Mouse (Mus musculus) effector memory CD4-positive, alpha-beta T cell, adult 5 months (primary cell): ENCODE measurements around the gene Myadml2. TPM values are rescaled to one million over a fixed set of nuclear protein-coding genes. Genes with fewer than 3 reads are reported as not detected.

Experiments
- polyA plus RNA-seq: library from polyadenylated mRNA; unstranded; fragments of 100-300 nt; shearing (Covaris generic); gene quantifications from one replicate; pipeline ENCODE4 v1.2.1, GENCODE M21; 2017

The Myadml2 gene
- not detected for polyA plus RNA-seq

GRCm38 (mm10) chr11:120648001-120648476, at the start of gene Myadml2:
Gene Myadml2, minus strand, starts transcription at chr11:120648158.

GRCm38 (mm10) chr11:120672687-120673593, 25.0 kb upstream of the Myadml2 start, which contains the start of gene Aspscr1:
Gene Aspscr1, plus strand, starts transcription at chr11:120672973.

GRCm38 (mm10) chr11:120661076-120661460, 13.1 kb upstream of the Myadml2 start, which contains the start of gene Notum:
Gene Notum, minus strand, starts transcription at chr11:120661175.

GRCm38 (mm10) chr11:120643601-120643987, 4.4 kb downstream of the Myadml2 start, which contains the start of gene Pycr1:
Gene Pycr1, minus strand, starts transcription at chr11:120643769.

GRCm38 (mm10) chr11:120633520-120634343, 14.2 kb downstream of the Myadml2 start, which contains the start of gene Mafg:
Gene Mafg, minus strand, starts transcription at chr11:120633600.

GRCm38 (mm10) chr11:120625152-120625775, 22.7 kb downstream of the Myadml2 start, which contains the start of gene Sirt7:
Gene Sirt7, minus strand, starts transcription at chr11:120625240.

GRCm38 (mm10) chr11:120617519-120618112, 30.3 kb downstream of the Myadml2 start, which contains the start of gene Pcyt2:
Gene Pcyt2, minus strand, starts transcription at chr11:120617936.

GRCm38 (mm10) chr11:120608241-120609034, 39.5 kb downstream of the Myadml2 start, which contains the start of gene Npb:
Gene Npb, plus strand, starts transcription at chr11:120608477.

GRCm38 (mm10) chr11:120598283-120598989, 49.5 kb downstream of the Myadml2 start, which contains the start of the genes Alyref and Anapc11:
Gene Alyref, minus strand, starts transcription at chr11:120598365.
Gene Anapc11, plus strand, starts transcription at chr11:120598421.

Other genes with a start within 250 kb of the Myadml2 start
- 54.3 TPM for gene Nploc4, start 210.4 kb downstream of the Myadml2 start, polyA plus RNA-seq
- not detected for gene Tspan10, start 205.5 kb downstream of the Myadml2 start, polyA plus RNA-seq
- not detected for gene Pde6g, start 194.7 kb downstream of the Myadml2 start, polyA plus RNA-seq
- gene Oxld1, start 190.1 kb downstream of the Myadml2 start, polyA plus RNA-seq: 2.0 TPM
- 19.8 TPM for gene Ccdc137, start 190.0 kb downstream of the Myadml2 start, polyA plus RNA-seq
- gene Arl16, start 180.6 kb downstream of the Myadml2 start, polyA plus RNA-seq: 10.7 TPM
- 29.0 TPM for gene Mrpl12, start 163.5 kb downstream of the Myadml2 start, polyA plus RNA-seq
- gene Slc25a10, start 156.3 kb downstream of the Myadml2 start, polyA plus RNA-seq: 9.9 TPM
- not detected for gene Gcgr, start 117.5 kb downstream of the Myadml2 start, polyA plus RNA-seq
- 63.3 TPM for gene Mcrip1, start 98.4 kb downstream of the Myadml2 start, polyA plus RNA-seq
- not detected for gene Ppp1r27, start 97.0 kb downstream of the Myadml2 start, polyA plus RNA-seq
- 187 TPM for gene P4hb, start 74.9 kb downstream of the Myadml2 start, polyA plus RNA-seq
- gene Arhgdia, start 66.5 kb downstream of the Myadml2 start, polyA plus RNA-seq: 737 TPM
- 275 TPM for gene Alyref, start 49.8 kb downstream of the Myadml2 start, polyA plus RNA-seq
- 80.0 TPM for gene Anapc11, start 49.7 kb downstream of the Myadml2 start, polyA plus RNA-seq
- not detected for gene Npb, start 39.7 kb downstream of the Myadml2 start, polyA plus RNA-seq
- gene Pcyt2, start 30.2 kb downstream of the Myadml2 start, polyA plus RNA-seq: 159 TPM
- gene Sirt7, start 22.9 kb downstream of the Myadml2 start, polyA plus RNA-seq: 158 TPM
- 52.8 TPM for gene Mafg, start 14.6 kb downstream of the Myadml2 start, polyA plus RNA-seq
- 0.24 TPM for gene Pycr1, start 4.4 kb downstream of the Myadml2 start, polyA plus RNA-seq
- gene Notum, start 13.0 kb upstream of the Myadml2 start, polyA plus RNA-seq: not detected
- 103 TPM for gene Aspscr1, start 24.8 kb upstream of the Myadml2 start, polyA plus RNA-seq
- gene Cenpx, start 65.6 kb upstream of the Myadml2 start, polyA plus RNA-seq: 87.8 TPM
- gene Lrrc45, start 65.8 kb upstream of the Myadml2 start, polyA plus RNA-seq: 52.6 TPM
- 0.70 TPM for gene Rac3, start 73.3 kb upstream of the Myadml2 start, polyA plus RNA-seq
- gene Dcxr, start 79.1 kb upstream of the Myadml2 start, polyA plus RNA-seq: 11.1 TPM
- not detected for gene Cbr2, start 84.0 kb upstream of the Myadml2 start, polyA plus RNA-seq
- gene Hmga1b, start 114.6 kb upstream of the Myadml2 start, polyA plus RNA-seq: 15.1 TPM
- 23.6 TPM for gene Rfng, start 136.0 kb upstream of the Myadml2 start, polyA plus RNA-seq
- gene Gps1, start 136.1 kb upstream of the Myadml2 start, polyA plus RNA-seq: 79.8 TPM
- 40.0 TPM for gene Dus1l, start 148.2 kb upstream of the Myadml2 start, polyA plus RNA-seq
- gene Fasn, start 176.4 kb upstream of the Myadml2 start, polyA plus RNA-seq: 50.6 TPM